Mouse (Mus musculus) natural killer cell, adult 2 months (primary cell): ENCODE results near the gene Nat14.

Experiments used
- DNase-seq, 2 experiments: peaks; one replicate each; pipeline ENCODE4 v3.0.0; 2022; ENCODE audit warnings: low spot score in 2 of 2

Gene Nat14

DNA sequence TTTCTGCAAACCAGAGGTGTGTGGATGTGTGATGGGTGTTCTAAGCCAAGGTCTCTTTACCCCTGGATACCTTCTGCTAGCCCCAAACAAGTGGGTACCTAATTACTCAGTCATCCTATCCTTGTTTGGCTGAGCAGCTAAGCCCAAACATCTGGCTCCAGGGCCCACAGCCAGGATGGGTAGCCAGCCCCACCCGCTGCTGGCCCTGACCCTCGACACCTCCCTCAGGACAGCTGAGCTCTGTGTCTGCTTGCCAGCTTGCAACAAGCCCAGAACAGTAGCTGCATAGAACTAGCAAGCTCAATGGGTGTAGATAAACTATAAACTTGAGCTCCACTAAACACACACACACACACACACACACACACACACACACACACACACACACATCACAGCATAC is 26.0 kb downstream of the Nat14 start:
- DNase-seq, result no peak

DNA sequence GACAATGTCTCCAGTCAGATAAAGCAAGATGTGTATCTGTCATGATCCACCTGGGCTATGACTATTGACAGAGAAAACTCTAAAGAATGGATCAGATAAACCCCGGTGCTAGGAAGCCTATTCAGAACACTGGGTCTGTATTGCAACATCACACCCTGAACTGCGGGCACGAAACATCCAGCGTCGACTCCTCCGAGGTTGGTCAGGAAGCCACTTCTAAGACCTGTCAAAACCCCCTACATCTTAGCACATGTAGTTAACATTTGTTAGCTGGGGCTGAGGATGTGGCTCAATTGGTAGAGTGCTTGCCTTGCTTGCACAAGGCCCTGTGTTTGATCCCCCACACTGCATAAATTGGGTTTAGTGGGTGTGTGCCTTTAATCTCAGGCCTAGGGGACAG is 26.6 kb downstream of the Nat14 start:
- DNase-seq, result peak; percentile 33 to 49

DNA sequence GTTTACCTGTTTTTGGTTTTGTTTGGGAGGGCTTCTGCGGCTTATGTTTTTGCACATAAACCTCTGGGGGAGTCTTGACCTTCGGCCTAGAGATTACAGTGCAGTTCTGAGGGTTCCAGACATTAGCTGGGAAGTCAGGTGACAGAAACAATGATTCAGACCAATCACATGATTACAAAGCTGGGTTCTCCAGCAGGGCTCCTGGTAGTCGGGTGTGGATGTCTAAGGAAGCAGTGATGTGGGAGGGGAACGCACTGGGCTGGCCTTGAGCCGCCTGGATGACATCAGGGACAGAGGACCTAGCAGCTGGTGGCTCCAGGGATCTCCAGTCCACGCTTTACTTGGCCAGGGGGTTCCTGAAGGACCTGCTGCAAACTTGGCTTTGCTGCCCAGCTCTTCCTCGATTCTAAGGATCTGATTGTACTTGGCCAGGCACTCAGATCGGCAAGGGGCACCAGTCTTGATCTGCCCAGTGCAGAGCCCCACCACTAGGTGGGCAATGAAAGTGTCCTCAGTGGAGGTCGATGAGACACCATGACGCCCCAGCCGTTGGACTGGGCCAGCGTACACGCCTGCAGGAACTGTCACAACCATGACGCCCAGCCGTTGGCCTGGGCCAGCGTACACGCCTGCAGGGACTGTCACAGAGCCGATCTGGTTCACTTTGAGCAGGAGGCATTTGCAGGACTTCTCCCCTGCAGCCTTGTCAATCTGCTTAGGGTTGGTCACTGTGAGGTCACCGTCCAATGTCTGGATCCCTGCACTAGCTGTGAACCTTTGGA is 28.9 kb downstream of the Nat14 start:
- no peak for DNase-seq

DNA sequence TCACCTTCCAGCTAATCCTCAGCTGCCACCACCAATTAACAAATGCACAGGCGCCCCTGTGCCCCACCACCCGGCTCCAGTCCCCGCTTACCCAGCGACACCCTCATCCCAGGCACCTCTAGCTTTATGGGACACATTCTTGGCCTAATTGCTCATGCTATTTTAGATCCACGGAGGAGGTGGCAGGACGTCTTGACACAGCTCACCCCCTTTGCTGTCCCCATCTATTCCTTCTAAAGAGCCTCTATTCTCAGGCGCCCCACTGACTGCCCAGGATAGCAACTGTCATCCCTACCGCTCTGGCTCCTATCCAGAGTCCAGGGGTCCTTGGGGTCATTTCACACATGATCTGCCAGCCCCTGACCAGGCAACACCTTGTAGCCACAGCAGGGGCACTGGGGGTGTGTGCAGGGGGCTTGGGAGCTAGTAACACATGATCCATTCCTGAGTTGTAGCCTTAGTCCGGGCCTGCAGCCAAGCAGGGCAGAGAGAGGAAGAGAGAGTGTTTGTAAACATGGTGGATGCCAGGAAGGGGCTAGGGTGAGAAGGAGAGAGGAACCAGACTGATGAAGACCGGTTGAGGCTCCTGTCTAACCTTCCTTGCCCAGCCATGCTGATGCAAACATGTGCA is 32.1 kb downstream of the Nat14 start:
- no peak for DNase-seq

DNA sequence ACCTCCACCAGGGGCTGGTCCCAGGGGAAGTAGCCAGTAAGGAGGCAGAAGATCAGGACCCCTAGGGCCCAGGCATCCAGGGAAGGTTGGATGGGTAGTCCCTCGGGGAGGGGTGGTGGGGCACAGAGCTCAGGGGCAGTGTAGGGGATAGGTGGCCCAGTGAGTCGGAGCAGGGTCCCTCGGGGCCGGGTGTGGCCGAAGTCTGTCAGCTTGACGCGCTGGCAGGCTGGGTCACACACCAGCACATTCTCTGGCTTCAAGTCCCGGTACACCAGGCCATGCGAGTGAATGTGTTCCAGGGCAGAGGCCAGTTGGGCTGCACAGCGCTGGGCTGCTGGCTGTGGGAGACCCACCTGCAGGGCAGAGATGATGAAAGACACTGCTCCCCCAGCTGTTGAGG is 35.5 kb downstream of the Nat14 start:
- no peak for DNase-seq

DNA sequence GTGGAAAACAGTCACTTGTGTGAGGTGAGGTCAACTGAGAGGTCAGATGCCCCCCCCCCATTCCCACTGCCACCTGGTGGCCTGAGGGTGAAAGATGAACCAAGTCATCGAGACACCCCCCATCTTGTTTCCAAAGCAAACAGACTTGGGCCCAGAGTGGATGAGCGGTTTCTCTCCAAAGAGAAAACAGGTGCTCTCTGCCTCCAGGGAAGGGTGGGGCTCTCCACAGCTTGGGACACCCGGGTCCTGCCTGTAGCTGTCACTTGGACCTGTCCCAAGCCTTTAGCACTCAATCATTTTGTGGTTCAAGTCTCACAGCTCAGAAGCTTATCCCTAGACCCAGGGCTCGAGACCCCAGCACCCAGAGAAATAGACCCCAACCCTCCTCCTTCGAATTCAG is 41.7 kb downstream of the Nat14 start:
- no peak for DNase-seq

DNA sequence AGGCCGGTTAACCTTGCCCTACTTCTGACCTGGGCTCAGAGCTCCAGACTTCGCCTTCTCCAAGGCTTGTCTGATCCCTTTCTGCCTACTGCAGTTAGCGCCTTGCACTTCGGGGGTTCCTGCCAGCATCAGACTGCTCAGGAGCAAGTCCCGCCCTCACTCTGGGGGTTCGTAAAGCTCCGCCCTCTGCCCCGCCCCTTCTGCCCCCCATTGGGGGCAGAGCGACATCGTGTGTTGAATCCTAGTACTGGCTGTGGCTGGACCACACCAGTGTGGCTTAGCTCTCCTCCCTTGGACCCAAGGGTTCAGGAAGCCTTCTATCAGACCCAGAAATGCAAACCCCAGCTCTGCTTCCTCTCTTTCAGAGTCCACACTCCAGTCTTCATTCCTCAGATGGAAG is 42.4 kb downstream of the Nat14 start, which contains the start of gene Sbk2:
Gene Sbk2 (minus strand): TSS at position 135 of the 400 bp plus-strand sequence.
- DNase-seq, result peak; percentile 78 to 85

DNA sequence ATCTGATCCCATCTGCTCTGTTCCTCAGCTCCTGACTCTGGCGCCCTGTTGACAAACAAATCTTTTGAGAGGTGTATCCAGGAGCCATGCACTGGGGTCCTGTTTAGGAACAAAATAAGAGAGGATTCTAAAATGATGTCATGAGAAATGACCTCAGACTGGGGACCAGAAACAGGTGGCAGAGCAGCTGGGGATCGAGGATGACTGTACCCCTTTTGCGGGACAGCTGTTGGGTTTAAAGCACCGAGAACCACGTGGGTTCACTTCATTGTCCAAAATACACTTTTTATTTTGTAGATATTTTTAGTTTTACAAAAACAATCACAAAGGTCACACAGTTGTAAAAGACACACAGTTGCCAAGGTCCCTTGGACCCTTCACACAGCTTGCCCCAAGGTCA is 43.2 kb downstream of the Nat14 start:
- DNase-seq, result no peak

DNA sequence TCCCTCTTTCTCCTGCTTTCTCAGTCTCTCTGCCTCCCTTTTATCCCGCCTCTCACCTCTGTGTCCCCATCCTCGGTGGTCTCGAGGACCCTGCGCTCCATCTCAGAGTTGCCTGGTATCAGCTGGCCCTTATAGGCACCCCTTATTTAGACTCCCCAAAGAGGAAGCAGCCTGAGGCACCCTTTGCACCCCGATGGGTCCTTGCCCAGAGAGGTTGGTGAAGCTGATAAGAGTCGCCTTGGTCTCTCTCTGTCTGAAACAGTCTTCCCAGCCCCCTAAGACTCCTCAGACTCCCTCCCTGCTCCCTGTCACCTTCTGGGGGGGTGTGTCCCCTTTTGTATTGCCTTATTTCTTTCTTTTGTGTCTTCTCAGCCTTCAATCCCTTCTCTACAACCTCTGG is 49.2 kb downstream of the Nat14 start, which contains the start of gene Sbk3:
Gene Sbk3 (minus strand): TSS at position 101 of the 400 bp plus-strand sequence.
- no peak for DNase-seq

DNA sequence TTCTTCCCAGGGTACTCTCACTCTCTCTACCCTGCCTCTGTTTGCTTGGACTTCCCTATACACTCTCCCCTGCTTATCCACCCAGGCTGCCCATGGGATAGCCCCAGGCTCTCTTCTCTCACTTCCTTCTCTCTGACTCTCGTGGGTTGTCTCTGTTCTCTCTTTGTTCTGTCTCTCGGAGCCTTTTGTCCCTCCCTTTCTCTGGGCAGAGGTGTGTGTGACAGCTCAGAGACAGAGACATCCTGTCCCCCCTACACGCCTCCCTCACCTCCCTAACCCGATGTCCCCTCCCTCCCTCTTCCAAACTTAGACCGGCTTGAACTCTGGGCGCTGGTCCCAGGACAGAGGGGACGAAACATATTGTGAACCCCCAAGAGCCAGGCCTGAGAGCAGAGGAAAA is 49.9 kb downstream of the Nat14 start:
- DNase-seq, result no peak

DNA sequence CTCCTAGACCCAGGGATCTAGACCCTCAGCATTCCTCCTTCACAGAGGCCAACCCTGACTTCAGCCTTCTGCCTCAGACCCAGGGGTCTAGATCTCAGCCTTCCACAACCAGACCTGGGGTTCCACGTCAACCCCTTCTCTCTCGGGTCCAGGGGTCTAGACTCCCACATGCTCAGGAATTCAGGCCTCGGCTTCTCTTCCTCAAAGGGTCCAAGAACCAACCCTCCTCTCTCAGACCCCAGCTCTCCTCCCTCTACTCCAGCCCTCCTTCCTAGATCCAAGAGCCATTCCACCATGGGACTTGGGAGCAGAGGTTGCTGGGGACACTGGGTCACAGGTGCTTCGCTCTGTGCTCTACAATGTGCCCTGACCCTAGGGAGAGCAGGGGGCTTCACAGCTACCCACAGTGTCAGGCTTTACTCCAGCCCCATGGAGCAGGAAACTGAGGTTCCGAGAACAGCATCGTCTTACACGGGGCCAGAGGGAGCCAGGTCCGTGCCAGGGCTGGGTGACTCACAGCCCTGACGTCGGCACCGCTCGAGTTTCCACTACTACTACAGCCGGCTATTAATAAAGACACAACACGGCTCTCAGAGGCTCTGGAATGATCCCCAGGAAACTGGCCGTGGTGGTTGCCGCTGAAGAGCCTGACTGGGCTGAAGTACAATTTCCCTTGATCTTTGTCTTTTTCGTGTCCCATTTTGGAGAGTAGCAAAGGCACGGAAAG is 50.7 kb downstream of the Nat14 start:
- no peak for DNase-seq
